ENCODE assay signal across 10 mouse cellular contexts in the genomic region with DNA sequence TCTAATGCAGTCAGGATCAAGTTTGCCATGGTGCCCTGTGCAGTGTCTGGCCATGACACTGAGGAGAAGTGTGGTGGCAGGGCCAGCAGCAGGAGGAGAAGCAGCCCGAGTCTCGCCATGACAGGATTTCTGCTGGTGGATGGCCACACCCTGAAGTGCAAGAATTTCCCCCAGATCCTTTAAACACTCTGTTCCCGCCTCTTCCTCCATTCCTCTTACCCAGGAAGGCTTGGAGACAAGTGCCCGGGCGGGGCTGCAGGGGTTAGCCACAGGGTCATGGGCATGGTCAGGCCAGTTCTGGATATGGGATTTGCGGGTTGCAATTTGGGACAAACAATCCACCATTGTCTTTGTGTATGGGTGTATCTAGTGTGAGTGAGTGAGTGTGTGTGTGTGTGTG. TPM values are rescaled to one million over a fixed set of nuclear protein-coding genes. Genes with fewer than 3 reads are reported as not detected.
A peak's percentile ranks its signal among the peaks of the same experiment; 100 is the strongest.
DNase-seq lines count a peak whose midpoint lies in the region; ATAC-seq and TF ChIP-seq lines count a peak whose summit lies in the region.
"Had no signal": no experiment of that assay in that cellular context is flagged by ENCODE, and none has a peak within 500 bp of the region (broad histone marks: within the 10 kb centered on the region; RNA-seq: fewer than 3 reads in every experiment).

AU021092 (minus strand) TSS at position 160 of the 400 bp plus-strand sequence.

- H3K4me3 ChIP-seq in hindbrain, embryonic 13.5 days: no peak within 1 kb of the TSS
- H3K4me3 ChIP-seq in hindbrain, postnatal 0 days (ENCODE audit: low read length): no peak within 1 kb of the TSS
- H3K4me3 ChIP-seq: erythroblast, embryonic 14.5 days had no signal

- no peak for ATAC-seq in hindbrain, embryonic 13.5 days (ENCODE audit: low FRiP score)
- ATAC-seq in hindbrain, postnatal 0 days: no peak

- no peaks in the 10 kb centered on the region for H3K36me3 ChIP-seq in hindbrain, embryonic 13.5 days
- no peaks in the 10 kb centered on the region for H3K36me3 ChIP-seq in hindbrain, postnatal 0 days (ENCODE audit: insufficient read depth, low read length)

- H3K27ac ChIP-seq in hindbrain, embryonic 13.5 days: no peak within 1 kb of the TSS
- H3K27ac ChIP-seq in hindbrain, postnatal 0 days: no peak within 1 kb of the TSS; the same call in 1 of the 2 replicates

- peaks cover 21% of the 10 kb centered on the region; the same call in 1 of the 2 replicates for H3K27me3 ChIP-seq in hindbrain, embryonic 13.5 days
- H3K27me3 ChIP-seq in hindbrain, postnatal 0 days (ENCODE audit: insufficient read depth, low read length): 0 out of 2 replicates have a peak, but pooled peaks cover 4% of the 10 kb centered on the region

- 82% methylated on average over 6 of the region's 6 CpGs for WGBS in hindbrain, embryonic 13.5 days
- 79% methylated on average over 6 of the region's 6 CpGs for WGBS in hindbrain, postnatal 0 days

- H3K4me1 ChIP-seq in hindbrain, embryonic 13.5 days (replicated peaks): no peaks in the 10 kb centered on the region
- no peaks in the 10 kb centered on the region for H3K4me1 ChIP-seq in hindbrain, postnatal 0 days (ENCODE audit: insufficient read depth, low read length)

- TF ChIP-seq CTCF in hindbrain, postnatal 0 days (IDR thresholded peaks at IDR 0.05; ENCODE audit: low read depth): no peak

- no peak within 1 kb of the TSS for H3K4me2 ChIP-seq in hindbrain, embryonic 13.5 days
- no peak within 1 kb of the TSS for H3K4me2 ChIP-seq in hindbrain, postnatal 0 days (ENCODE audit: low read depth, low read length)

- no peak for DNase-seq in hindbrain, postnatal 0 days (ENCODE audit: low spot score)
- DNase-seq in ES-CJ7 (ENCODE audit: low read depth, low spot score): peak; percentile 15
- peak; percentile 26 to 55 for DNase-seq in heart, adult 9 months (ENCODE audit: low spot score in 2 of 2)
- DNase-seq in lung, adult 18-20 months: peak; percentile 69 to 79
- DNase-seq in right cerebral cortex, adult 18-20 months: no peak
- DNase-seq in retina, embryonic 14.5 days (ENCODE audit: low spot score): no peak
- DNase-seq in left cerebral cortex, adult 11 months (ENCODE audit: low spot score): no peak

- H3K9me3 ChIP-seq in hindbrain, embryonic 13.5 days: no peaks in the 10 kb centered on the region
- H3K9me3 ChIP-seq in hindbrain, postnatal 0 days (ENCODE audit: low read length): no peaks in the 10 kb centered on the region

- no peak within 1 kb of the TSS for H3K9ac ChIP-seq in hindbrain, embryonic 13.5 days
- H3K9ac ChIP-seq in hindbrain, postnatal 0 days (replicated peaks; ENCODE audit: low read length): no peak within 1 kb of the TSS

RNA-seq across cellular contexts. Expression of gene AU021092, which starts in this region (rescaled TPM):
- polyA plus RNA-seq in hindbrain, embryonic 13.5 days (2015; fragmentation: Nextera tagmentation; extraction: Ambion mirVana): 12.7 and 14.9 TPM in 2 replicates
- total RNA-seq in hindbrain, postnatal 0 days (2014; rRNA removed): 16.7 and 18.6 TPM in 2 replicates
- 8.3 and 9.6 TPM in 2 replicates for polyA plus RNA-seq in hindbrain, postnatal 0 days (2015; fragmentation: Nextera tagmentation; extraction: Ambion mirVana)
- total RNA-seq: CH12.LX had no signal
- polyA plus RNA-seq: erythroblast, embryonic 14.5 days had no signal

Comparison
In these comparisons a context has a peak if more than half of its experiments do, and no peak if none do; other contexts are left out.
1. DNase-seq: peak in ES-CJ7 (single experiment), heart, adult 9 months (2 of 2) and lung, adult 18-20 months (2 of 2); none in hindbrain, postnatal 0 days (single experiment), right cerebral cortex, adult 18-20 months (single experiment), retina, embryonic 14.5 days (single experiment) and left cerebral cortex, adult 11 months (single experiment).